Mouse (Mus musculus) neural tube, embryonic 12.5 days (tissue): Measurements from ENCODE around the gene Scnn1b. TPM values are rescaled to one million over a fixed set of nuclear protein-coding genes. Genes with fewer than 3 reads are reported as not detected.

Experiments used
- ATAC-seq: fragments of 200-750 bp; cut with Nextera tagmentation; 2 replicates; pipeline ENCODE4 v1.8.0; 2017; ENCODE audit warnings: low read depth, mild to moderate bottlenecking, moderate TSS enrichment, moderate library complexity; ENCODE audit not compliant: low FRiP score
- H3K27ac ChIP-seq: fragments of 300-500 bp; sonication (generic); 2 replicates; pipeline ENCODE4 v1.5.1; 2016
- H3K27me3 ChIP-seq: fragments of 300-500 bp; sonication (generic); replicated peaks from 2 replicates; pipeline ENCODE4 v1.6.1; 2016; ENCODE audit warnings: mild to moderate bottlenecking
- H3K36me3 ChIP-seq: fragments of 300-500 bp; sonication (generic); 2 replicates; pipeline ENCODE4 v1.6.1; 2016; ENCODE audit warnings: mild to moderate bottlenecking
- H3K4me1 ChIP-seq: fragments of 300-500 bp; sonication (generic); 2 replicates; pipeline ENCODE4 v1.6.1; 2016
- H3K4me2 ChIP-seq: fragments of 300-500 bp; sonication (generic); replicated peaks from 2 replicates; pipeline ENCODE4 v1.6.1; 2016; ENCODE audit warnings: mild to moderate bottlenecking
- H3K4me3 ChIP-seq: fragments of 300-500 bp; sonication (generic); 2 replicates; pipeline ENCODE4 v1.5.1; 2016
- H3K9ac ChIP-seq: fragments of 300-500 bp; sonication (generic); 2 replicates; pipeline ENCODE4 v1.6.1; 2016; ENCODE audit warnings: mild to moderate bottlenecking
- H3K9me3 ChIP-seq: fragments of 300-500 bp; sonication (generic); 2 replicates; pipeline ENCODE4 v1.6.1; 2016; ENCODE audit warnings: mild to moderate bottlenecking
- WGBS: fragments of 180-500 bp; shearing (Covaris S2); methylation state at CpG from one replicate; pipeline ENCODE4 v1.1.7; 2016; 5-methylcytosine and 5-hydroxymethylcytosine counted together
- polyA plus RNA-seq: library from polyadenylated mRNA; unstranded; fragments of >200 nt; fragmentation: Nextera tagmentation; extraction: Ambion mirVana; gene quantifications from 2 replicates; pipeline ENCODE4 v1.2.1, GENCODE M21; 2016

The Scnn1b gene
- polyA plus RNA-seq, 1 experiment from 2014 or later: not detected

DNA sequence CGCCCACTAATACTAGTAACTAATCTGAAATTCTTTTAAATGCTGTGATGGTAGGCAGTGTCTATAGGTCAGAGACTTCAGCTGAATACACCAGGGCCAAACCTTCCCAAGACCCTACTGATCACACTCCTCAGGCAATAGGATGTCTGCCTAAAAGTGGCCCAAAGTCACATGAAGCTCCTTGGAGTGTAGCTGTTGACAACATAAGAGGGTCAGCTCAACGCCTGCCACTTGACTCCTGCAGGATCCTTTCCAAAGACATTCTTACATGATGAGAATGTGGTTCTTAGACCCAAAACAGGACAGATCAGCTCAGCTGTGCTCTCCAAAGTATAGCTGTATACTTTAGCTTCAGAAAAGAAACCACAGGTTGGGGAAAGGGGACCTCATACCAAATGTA is 77.5 kb downstream of the Scnn1b start:
- H3K9ac ChIP-seq: no peak overlapping the region
- no peak for ATAC-seq
- no peaks in the 10 kb centered on the region for H3K27me3 ChIP-seq
- no peak overlapping the region for H3K4me3 ChIP-seq
- 95% methylated on average over 2 of the region's 2 CpGs for WGBS
- peaks cover 17% of the 10 kb centered on the region for H3K36me3 ChIP-seq
- H3K4me1 ChIP-seq: peaks cover 4% of the 10 kb centered on the region; the same call in 1 of the 2 replicates
- no peak overlapping the region for H3K4me2 ChIP-seq
- no peak overlapping the region for H3K27ac ChIP-seq
- H3K9me3 ChIP-seq: no peaks in the 10 kb centered on the region

DNA sequence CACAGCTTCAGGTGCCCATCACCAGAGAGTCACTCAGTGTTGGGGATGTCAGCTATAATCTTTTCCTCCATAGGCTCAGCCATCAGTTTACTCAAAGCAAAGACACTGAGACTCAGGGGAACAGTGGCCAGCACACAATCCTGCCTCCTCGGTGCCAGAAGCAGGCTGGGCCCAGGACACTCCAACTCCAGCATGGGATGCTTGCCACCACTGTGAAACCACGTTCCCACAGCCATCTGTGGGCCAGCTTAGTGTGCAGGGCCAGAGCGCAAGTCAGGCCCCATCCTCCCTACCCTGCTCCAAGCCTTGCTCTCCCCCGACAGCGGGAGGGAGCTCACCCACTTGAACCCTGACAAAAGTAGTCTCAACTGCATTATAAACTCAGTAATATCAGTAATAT is 81.4 kb downstream of the Scnn1b start:
- no peak overlapping the region for H3K27ac ChIP-seq
- no peak overlapping the region for H3K4me3 ChIP-seq
- H3K9me3 ChIP-seq: no peaks in the 10 kb centered on the region
- H3K9ac ChIP-seq: no peak overlapping the region
- peaks cover 25% of the 10 kb centered on the region for H3K36me3 ChIP-seq
- no peak overlapping the region for H3K4me2 ChIP-seq
- 92% methylated on average over 5 of the region's 5 CpGs for WGBS
- no peaks in the 10 kb centered on the region for H3K4me1 ChIP-seq
- ATAC-seq: no peak
- H3K27me3 ChIP-seq: no peaks in the 10 kb centered on the region

DNA sequence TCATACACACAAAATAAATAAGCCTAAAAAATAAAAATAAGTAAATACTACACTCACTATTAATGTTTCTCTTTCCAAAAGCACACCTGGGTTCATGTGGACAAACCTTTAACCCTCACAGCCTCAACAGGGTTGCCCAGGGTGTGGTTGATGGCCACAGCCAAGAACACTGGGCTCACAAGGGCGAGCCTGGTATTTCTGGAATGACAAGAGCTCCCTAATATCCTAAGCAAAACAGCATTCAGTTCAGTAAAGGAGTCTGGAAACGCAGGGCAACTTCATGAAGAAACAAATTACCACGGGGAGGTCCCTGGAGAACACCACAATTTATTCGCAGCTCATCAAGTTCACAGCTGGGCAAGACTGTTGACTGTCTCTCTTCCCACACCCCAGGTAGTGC is 82.7 kb downstream of the Scnn1b start:
- H3K27me3 ChIP-seq: no peaks in the 10 kb centered on the region
- WGBS: 71% methylated on average over 4 of the region's 4 CpGs
- no peak overlapping the region for H3K27ac ChIP-seq
- no peaks in the 10 kb centered on the region for H3K9me3 ChIP-seq
- H3K4me3 ChIP-seq: no peak overlapping the region
- no peaks in the 10 kb centered on the region for H3K4me1 ChIP-seq
- H3K4me2 ChIP-seq: no peak overlapping the region
- no peak for ATAC-seq
- no peak overlapping the region for H3K9ac ChIP-seq
- H3K36me3 ChIP-seq: peaks cover 16% of the 10 kb centered on the region

DNA sequence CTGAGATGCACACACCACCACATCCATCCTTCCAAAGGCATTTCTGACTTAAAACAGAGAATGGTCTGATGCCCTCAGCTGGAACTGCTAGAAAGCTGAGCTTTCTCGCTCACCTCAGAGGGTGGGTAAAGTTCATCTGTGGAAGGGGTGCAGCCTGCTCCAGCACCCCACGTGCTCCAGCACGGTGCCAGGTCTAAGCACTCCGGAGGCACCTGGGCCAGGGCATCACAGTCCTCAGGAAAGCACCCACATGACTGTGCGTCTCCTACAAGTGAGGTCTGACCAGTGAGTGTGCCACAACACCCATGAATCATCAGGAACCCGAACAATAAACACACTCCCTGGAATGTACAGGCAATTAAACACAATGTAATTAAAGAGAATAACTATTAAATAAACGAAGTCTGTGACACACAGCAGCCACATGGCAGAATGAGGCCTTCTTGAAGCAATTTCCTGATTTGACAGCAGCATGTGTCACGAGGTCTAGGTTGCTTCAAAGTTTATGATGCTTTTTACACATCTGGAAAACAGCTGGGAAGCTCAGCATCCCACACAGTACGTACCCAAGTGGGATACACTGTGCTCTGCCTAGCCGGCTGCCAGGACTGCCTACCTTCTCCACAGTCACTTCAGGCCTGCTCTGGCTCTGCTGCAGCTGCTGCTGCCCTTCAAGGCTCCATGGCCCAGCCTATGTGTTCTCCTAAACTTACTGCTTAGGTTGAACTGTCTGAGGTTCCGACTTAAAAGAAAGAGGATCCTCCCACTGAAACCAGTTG is 90.2 kb downstream of the Scnn1b start:
- Histone ChIP-seq H3K36me3 (peaks cover 23% of the 10 kb centered on the region), H3K27me3 (no peaks in the 10 kb centered on the region), H3K4me2 (no peak overlapping the region), H3K4me3 (no peak overlapping the region), H3K4me1 (no peaks in the 10 kb centered on the region), H3K9me3 (no peaks in the 10 kb centered on the region), H3K27ac (no peak overlapping the region), H3K9ac (no peak overlapping the region)
- no peak for ATAC-seq
- 80% methylated on average over 11 of the region's 11 CpGs for WGBS

DNA sequence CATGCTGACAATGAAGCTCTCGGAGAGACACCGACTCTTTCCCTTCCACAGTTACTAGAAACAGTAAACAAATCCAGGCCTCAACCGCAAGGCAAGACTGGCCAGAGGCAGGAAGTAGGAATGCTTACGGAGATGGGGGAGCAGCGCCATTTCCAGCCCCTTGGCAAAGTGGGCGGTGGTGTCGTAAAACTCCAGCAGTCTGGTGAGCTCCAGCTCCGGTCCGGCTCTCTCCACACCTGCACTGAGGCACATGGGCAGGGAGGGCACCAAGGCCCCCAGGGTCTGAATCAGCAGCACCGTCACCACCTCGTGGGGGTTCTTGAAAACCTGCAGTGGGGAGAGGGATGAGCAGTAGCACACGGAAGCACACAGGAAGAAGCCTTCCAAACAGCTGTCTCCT is 91.0 kb downstream of the Scnn1b start:
- no peaks in the 10 kb centered on the region for H3K4me1 ChIP-seq
- no peak overlapping the region for H3K4me3 ChIP-seq
- H3K9me3 ChIP-seq: no peaks in the 10 kb centered on the region
- H3K27me3 ChIP-seq: no peaks in the 10 kb centered on the region
- peaks cover 18% of the 10 kb centered on the region for H3K36me3 ChIP-seq
- H3K27ac ChIP-seq: no peak overlapping the region
- 62% methylated on average over 12 of the region's 12 CpGs for WGBS
- H3K4me2 ChIP-seq: no peak overlapping the region
- H3K9ac ChIP-seq: no peak overlapping the region
- ATAC-seq: no peak

DNA sequence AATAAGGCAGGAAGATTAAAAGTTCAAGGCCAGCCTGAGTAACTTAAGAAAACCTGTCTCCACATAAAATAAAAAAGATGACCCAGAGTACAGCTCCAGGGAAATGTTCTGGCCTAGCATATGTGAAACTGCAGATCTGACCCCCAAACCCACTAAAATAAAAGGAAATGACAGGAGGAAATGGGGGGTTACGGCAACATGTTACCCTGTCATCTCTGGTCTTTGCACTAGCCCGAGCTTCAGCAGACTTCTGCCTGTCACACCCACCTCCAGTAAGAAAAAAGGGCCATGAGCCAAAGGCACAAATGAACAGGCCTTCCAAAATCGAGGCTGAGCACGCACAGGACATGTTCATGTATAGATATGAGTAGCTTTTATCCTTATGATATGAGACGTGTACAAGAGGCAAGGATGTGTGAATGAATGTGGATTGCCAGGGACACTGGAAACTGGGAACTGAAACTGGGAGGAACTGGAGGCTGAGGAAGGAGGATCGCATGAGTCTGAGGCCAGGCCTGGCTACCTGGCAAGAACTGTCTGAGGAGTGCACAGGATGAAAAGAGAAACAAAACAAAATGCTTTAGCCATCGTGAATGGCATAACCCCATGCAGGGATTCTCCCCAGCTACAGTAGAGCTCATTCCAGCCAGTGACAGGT is 97.2 kb downstream of the Scnn1b start:
- H3K4me1 ChIP-seq: no peaks in the 10 kb centered on the region
- no peaks in the 10 kb centered on the region for H3K9me3 ChIP-seq
- H3K27ac ChIP-seq: no peak overlapping the region
- no peak overlapping the region for H3K4me3 ChIP-seq
- ATAC-seq: no peak
- no peak overlapping the region for H3K9ac ChIP-seq
- peaks cover 10% of the 10 kb centered on the region; the same call in 1 of the 2 replicates for H3K36me3 ChIP-seq
- no peaks in the 10 kb centered on the region for H3K27me3 ChIP-seq
- no peak overlapping the region for H3K4me2 ChIP-seq
- 87% methylated on average over 7 of the region's 7 CpGs for WGBS

DNA sequence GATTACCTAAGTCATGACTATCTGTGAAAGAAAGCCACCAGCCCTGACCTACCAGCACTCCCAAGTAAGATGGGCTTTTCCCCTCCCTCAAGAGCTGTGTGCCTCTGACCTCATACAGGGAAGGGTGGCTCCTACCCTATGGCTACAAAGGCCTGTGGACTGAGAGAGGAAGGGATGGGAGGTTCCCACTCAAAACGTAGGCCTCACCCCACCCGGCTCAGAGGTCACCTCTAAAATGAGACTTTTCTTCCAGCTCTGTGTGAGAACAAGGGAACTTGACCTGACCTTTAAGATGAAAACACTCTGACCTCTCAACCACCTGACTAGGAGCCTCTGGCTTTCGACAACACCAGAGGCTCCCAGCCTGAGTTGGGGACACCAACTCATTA is 97.7 kb downstream of the Scnn1b start:
- no peaks in the 10 kb centered on the region for H3K4me1 ChIP-seq
- no peaks in the 10 kb centered on the region for H3K27me3 ChIP-seq
- no peak for ATAC-seq
- H3K9ac ChIP-seq: no peak overlapping the region
- WGBS: 87% methylated on average over 3 of the region's 3 CpGs
- H3K36me3 ChIP-seq: peaks cover 10% of the 10 kb centered on the region; the same call in 1 of the 2 replicates
- H3K4me2 ChIP-seq: no peak overlapping the region
- no peak overlapping the region for H3K27ac ChIP-seq
- no peaks in the 10 kb centered on the region for H3K9me3 ChIP-seq
- H3K4me3 ChIP-seq: no peak overlapping the region

DNA sequence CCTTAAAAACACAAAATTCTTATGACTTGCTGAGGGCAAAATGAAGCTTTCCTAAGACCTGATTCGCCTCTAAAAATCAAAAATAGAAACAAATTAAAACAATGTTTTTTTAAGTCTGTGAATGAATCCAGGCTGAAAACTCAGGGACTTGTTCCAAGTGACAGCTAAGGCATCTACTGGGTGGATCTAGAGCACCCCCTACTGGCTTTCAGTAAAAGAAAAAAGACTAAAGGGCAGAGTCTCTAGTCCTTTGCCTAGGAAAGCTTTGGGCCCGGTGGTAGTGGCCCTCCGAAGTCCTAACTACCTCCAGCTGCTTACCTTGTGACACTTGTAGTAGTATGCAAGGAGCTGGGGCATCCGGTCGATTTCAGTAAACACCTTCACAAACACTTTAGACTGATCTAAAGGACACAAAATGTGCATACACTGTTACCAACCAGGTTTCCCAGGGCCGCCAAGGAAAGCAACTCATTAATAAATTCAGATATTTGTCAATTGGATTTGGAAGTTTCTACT is 99.1 kb downstream of the Scnn1b start:
- no peaks in the 10 kb centered on the region for H3K9me3 ChIP-seq
- no peak for ATAC-seq
- no peaks in the 10 kb centered on the region for H3K27me3 ChIP-seq
- H3K9ac ChIP-seq: no peak overlapping the region
- no peak overlapping the region for H3K4me3 ChIP-seq
- no peak overlapping the region for H3K4me2 ChIP-seq
- no peaks in the 10 kb centered on the region for H3K4me1 ChIP-seq
- 63% methylated on average over 6 of the region's 6 CpGs for WGBS
- peaks cover 10% of the 10 kb centered on the region; the same call in 1 of the 2 replicates for H3K36me3 ChIP-seq
- no peak overlapping the region for H3K27ac ChIP-seq

DNA sequence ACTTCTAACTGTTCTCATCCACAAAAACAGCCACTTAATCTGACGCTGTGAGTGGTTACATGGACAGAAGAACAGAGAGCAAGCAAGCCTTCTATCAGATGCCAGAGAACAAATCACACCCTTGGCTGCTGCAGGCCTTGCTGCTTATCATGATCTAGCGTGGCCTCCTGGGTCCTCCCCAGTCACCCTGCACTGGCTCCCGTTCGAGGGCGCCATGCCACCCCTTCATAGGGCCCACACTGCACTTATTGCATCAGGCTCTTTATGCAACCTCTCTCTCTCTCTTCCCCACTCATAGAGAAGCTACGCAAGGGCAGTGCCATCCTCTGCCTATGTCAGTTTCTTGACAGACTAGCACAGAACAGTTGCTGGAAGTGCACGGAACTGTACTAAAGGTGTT is 101.3 kb downstream of the Scnn1b start:
- Histone ChIP-seq H3K4me3 (no peak overlapping the region), H3K4me2 (no peak overlapping the region), H3K36me3 (peaks cover 25% of the 10 kb centered on the region), H3K4me1 (no peaks in the 10 kb centered on the region), H3K9me3 (no peaks in the 10 kb centered on the region), H3K27ac (no peak overlapping the region), H3K27me3 (no peaks in the 10 kb centered on the region), H3K9ac (no peak overlapping the region)
- 94% methylated on average over 7 of the region's 7 CpGs for WGBS
- ATAC-seq: no peak

Other genes with a start within 250 kb of the Scnn1b start
- 3.9 and 4.2 TPM in 2 replicates for gene Usp31, start 157.8 kb upstream of the Scnn1b start, polyA plus RNA-seq
- 0.10 and 0.15 TPM in 2 replicates for gene Scnn1g, start 130.6 kb upstream of the Scnn1b start, polyA plus RNA-seq
- 21.8 and 22.2 TPM in 2 replicates for gene Cog7, start 116.7 kb downstream of the Scnn1b start, polyA plus RNA-seq
- 81.9 and 82.4 TPM in 2 replicates for gene Gga2, start 156.2 kb downstream of the Scnn1b start, polyA plus RNA-seq
- gene Ubfd1, start 202.1 kb downstream of the Scnn1b start, polyA plus RNA-seq: 89.0 and 91.2 TPM in 2 replicates
- gene Ears2, start 202.2 kb downstream of the Scnn1b start, polyA plus RNA-seq: 12.5 and 12.8 TPM in 2 replicates
- gene Ndufab1, start 236.8 kb downstream of the Scnn1b start, polyA plus RNA-seq: 624 and 642 TPM in 2 replicates